Mouse (Mus musculus) CH12.LX (cell line): ENCODE measurements around the gene Bbs1. TPM values are rescaled to one million over a fixed set of nuclear protein-coding genes. Genes with fewer than 3 reads are reported as not detected.

Experiments
- DNase-seq: peaks from one replicate; pipeline ENCODE4 v3.0.0-alpha.2; 2013; ENCODE audit errors: extremely low read depth
- H3K27ac ChIP-seq: 2 replicates; pipeline ENCODE4 v1.5.1; 2012; ENCODE audit warnings: low read depth, mild to moderate bottlenecking, control low read depth, moderate library complexity; ENCODE audit not compliant: insufficient read depth
- H3K27me3 ChIP-seq: replicated peaks from 2 replicates; pipeline ENCODE3; 2012; ENCODE audit warnings: inconsistent platforms
- H3K36me3 ChIP-seq, 2 experiments: replicated peaks in 1 of 2; 2 replicates each; pipeline versions ENCODE3 to v1.6.1; 2012; ENCODE audit warnings: inconsistent platforms in 1 of 2, low read length in 1 of 2, mild to moderate bottlenecking in 1 of 2, mixed read lengths in 1 of 2, moderate library complexity in 1 of 2; ENCODE audit not compliant: control insufficient read depth in 1 of 2, insufficient read depth in 1 of 2
- H3K4me1 ChIP-seq, 2 experiments: 2 replicates each; pipeline ENCODE4 v1.6.1; 2012; ENCODE audit warnings: inconsistent platforms in 1 of 2, moderate library complexity in 1 of 2; ENCODE audit not compliant: insufficient read depth in 2 of 2, control insufficient read depth in 1 of 2
- H3K4me2 ChIP-seq: 2 replicates; pipeline ENCODE4 v1.6.1; 2012; ENCODE audit warnings: low read depth, mild to moderate bottlenecking, control low read depth; ENCODE audit not compliant: poor library complexity, insufficient read depth, severe bottlenecking
- H3K4me3 ChIP-seq, 3 experiments: fragments of 150-350 bp in 1 of 3; sonication (generic) in 1 of 3; replicated peaks in 1 of 3; 2 replicates each; pipeline versions ENCODE3 to v1.5.1; 2011 to 2012; ENCODE audit warnings: low read depth in 2 of 3, low read length in 2 of 3, mild to moderate bottlenecking in 2 of 3, moderate library complexity in 2 of 3, control low read depth in 1 of 3, improper control_type of control experiment in 1 of 3, inconsistent platforms in 1 of 3, mixed read lengths in 1 of 3; ENCODE audit not compliant: poor library complexity in 1 of 3
- H3K79me2 ChIP-seq: replicated peaks from 2 replicates; pipeline ENCODE4 v1.6.1; 2012; ENCODE audit warnings: mild to moderate bottlenecking, moderate library complexity; ENCODE audit not compliant: control insufficient read depth, poor library complexity, insufficient read depth, severe bottlenecking; ENCODE audit errors: extremely low read depth
- H3K9ac ChIP-seq: 2 replicates; pipeline ENCODE4 v1.6.1; 2012; ENCODE audit warnings: low read depth, mild to moderate bottlenecking, control low read depth, moderate library complexity; ENCODE audit not compliant: insufficient read depth
- H3K9me3 ChIP-seq: replicated peaks from 2 replicates; pipeline ENCODE3; 2012; ENCODE audit warnings: low read length, inconsistent platforms, mixed read lengths
- BHLHE40 ChIP-seq: IDR thresholded peaks from 2 replicates; pipeline ENCODE4 v1.6.1; 2011; ENCODE audit warnings: mild to moderate bottlenecking, low read depth, low read length, improper control_type of control experiment
- CHD1 ChIP-seq: IDR thresholded peaks from 2 replicates; pipeline ENCODE4 v1.6.1; 2012; ENCODE audit warnings: low read depth, low read length, improper control_type of control experiment, inconsistent platforms
- E2F4 ChIP-seq: IDR thresholded peaks from 2 replicates; pipeline ENCODE4 v1.6.1; 2011; ENCODE audit warnings: low read depth, low read length, improper control_type of control experiment; ENCODE audit not compliant: insufficient replicate concordance
- EP300 ChIP-seq: IDR thresholded peaks from 2 replicates; pipeline ENCODE4 v1.6.1; 2011; ENCODE audit warnings: low read length, improper control_type of control experiment
- GABPA ChIP-seq: IDR thresholded peaks from 2 replicates; pipeline ENCODE4 v1.6.1; 2012; ENCODE audit warnings: low read depth, low read length, improper control_type of control experiment, inconsistent platforms; ENCODE audit not compliant: insufficient replicate concordance
- IRF4 ChIP-seq: IDR thresholded peaks from 2 replicates; pipeline ENCODE4 v1.6.1; 2014; ENCODE audit warnings: low read depth, mild to moderate bottlenecking, inconsistent platforms, low read length, improper control_type of control experiment
- JUN ChIP-seq: IDR thresholded peaks from 2 replicates; pipeline ENCODE4 v1.6.1; 2011; ENCODE audit warnings: low read depth, mild to moderate bottlenecking, low read length, improper control_type of control experiment, moderate library complexity; ENCODE audit not compliant: insufficient read depth
- KAT2A ChIP-seq: IDR thresholded peaks from 2 replicates; pipeline ENCODE4 v1.6.1; 2012; ENCODE audit warnings: low read length, improper control_type of control experiment, inconsistent platforms; ENCODE audit not compliant: insufficient replicate concordance
- MAZ ChIP-seq: IDR thresholded peaks from 2 replicates; pipeline ENCODE4 v1.6.1; 2012; ENCODE audit warnings: low read depth, mild to moderate bottlenecking, inconsistent platforms, low read length, improper control_type of control experiment, moderate library complexity
- MXI1 ChIP-seq: IDR thresholded peaks from 2 replicates; pipeline ENCODE4 v1.6.1; 2011; ENCODE audit warnings: mild to moderate bottlenecking, low read depth, low read length, improper control_type of control experiment
- MYC ChIP-seq: IDR thresholded peaks from 2 replicates; pipeline ENCODE4 v1.6.1; 2011; ENCODE audit warnings: low read depth, mild to moderate bottlenecking, improper control_type of control experiment, low read length
- NELFE ChIP-seq: IDR thresholded peaks from 2 replicates; pipeline ENCODE4 v1.6.1; 2011; ENCODE audit warnings: low read depth, low read length, improper control_type of control experiment
- PAX5 ChIP-seq: IDR thresholded peaks from 2 replicates; pipeline ENCODE4 v1.6.1; 2012; ENCODE audit warnings: low read length, inconsistent platforms, mixed read lengths
- RCOR1 ChIP-seq: conservative IDR thresholded peaks from 2 replicates; pipeline ENCODE4 v1.6.1; 2012; ENCODE audit warnings: low read depth, mild to moderate bottlenecking, inconsistent platforms, low read length, improper control_type of control experiment
- TBP ChIP-seq: conservative IDR thresholded peaks from 2 replicates; pipeline ENCODE4 v1.6.1; 2011; ENCODE audit warnings: low read depth, low read length, improper control_type of control experiment
- TCF12 ChIP-seq: IDR thresholded peaks from 2 replicates; pipeline ENCODE4 v1.6.1; 2014; ENCODE audit warnings: low read depth, mild to moderate bottlenecking, inconsistent platforms, low read length, improper control_type of control experiment
- USF2 ChIP-seq: conservative IDR thresholded peaks from 2 replicates; pipeline ENCODE4 v1.6.1; 2011; ENCODE audit warnings: low read depth, low read length, improper control_type of control experiment
- ZKSCAN1 ChIP-seq: IDR thresholded peaks from 2 replicates; pipeline ENCODE4 v1.6.1; 2012; ENCODE audit warnings: low read depth, inconsistent platforms, low read length, improper control_type of control experiment, borderline replicate concordance
- ZNF384 ChIP-seq: IDR thresholded peaks from 2 replicates; pipeline ENCODE4 v1.6.1; 2012; ENCODE audit warnings: low read depth, low read length, improper control_type of control experiment, inconsistent platforms
- dilution Hi-C: fragments of 300-500 bp; cut with MboI; formaldehyde crosslinking; loops from 2 replicates; pipeline ENCODE4 v1.14.3; 2020; ENCODE audit warnings: low sequenced_read_pairs; ENCODE audit not compliant: extremely low pct_unique_long_range_greater_than_20kb, extremely low pct_ligation_motif_present
- in situ Hi-C: fragments of 300-500 bp; cut with MboI; formaldehyde crosslinking; loops from 3 replicates; pipeline ENCODE4 v1.14.3; 2019; ENCODE audit warnings: low sequenced_read_pairs, low pct_ligation_motif_present, low pct_unique_long_range_greater_than_20kb, mixed read lengths
- polyA plus RNA-seq: library from polyadenylated mRNA; unstranded; fragments of >175 nt; gene quantifications from 2 replicates; pipeline ENCODE4 v1.2.1, GENCODE M21; 2012; ENCODE audit warnings: low read depth; ENCODE audit not compliant: insufficient read length
- total RNA-seq, 2 experiments: library from RNA; depleted of rRNA; stranded (reverse); fragments of 300-350 nt in 1 of 2; fragments of >200 nt in 1 of 2; gene quantifications; 2 replicates each; pipeline ENCODE4 v1.2.3; 2012 to 2014

Gene Bbs1
- total and polyA plus RNA-seq, 3 experiments: 2.7 to 3.1 (median 2.8) TPM

- no peak for TF ChIP-seq MXI1
- no peak for TF ChIP-seq KAT2A
These were observed 7.5 kb downstream of the Bbs1 start (continued) for GRCm38 (mm10) chr19:4898972-4899371.

GRCm38 (mm10) chr19:4896780-4897520 is 9.5 kb downstream of the Bbs1 start:
- dilution Hi-C loops: no loop called here
- H3K36me3 ChIP-seq: peaks cover 0 to 37% of the 10 kb centered on the region in 2 experiments
- H3K4me3 ChIP-seq: no peak overlapping the region
- no peak for TF ChIP-seq EP300
- no peak for TF ChIP-seq KAT2A
- no peak for TF ChIP-seq BHLHE40
- in situ Hi-C loops: no loop called here
- H3K27me3 ChIP-seq: no peaks in the 10 kb centered on the region
- H3K79me2 ChIP-seq: no peaks in the 10 kb centered on the region
- H3K4me1 ChIP-seq: no peaks in the 10 kb centered on the region
- no peaks in the 10 kb centered on the region for H3K9me3 ChIP-seq
- H3K27ac ChIP-seq: no peak overlapping the region
- H3K4me2 ChIP-seq: no peak overlapping the region
- no peak overlapping the region for H3K9ac ChIP-seq
- DNase-seq: no peak

GRCm38 (mm10) chr19:4891798-4892197 is 14.6 kb downstream of the Bbs1 start:
- peaks cover 0 to 49% of the 10 kb centered on the region in 2 experiments for H3K36me3 ChIP-seq
- TF ChIP-seq EP300 (no peak), TBP (no peak), E2F4 (no peak)
- TF ChIP-seq, all 38 proteins: peak for 0
- no peaks in the 10 kb centered on the region for H3K9me3 ChIP-seq
- H3K9ac ChIP-seq: no peak overlapping the region
- no peak overlapping the region for H3K27ac ChIP-seq
- dilution Hi-C loops (no loop called here), in situ Hi-C loops (no loop called here)
- H3K4me1 ChIP-seq: no peaks in the 10 kb centered on the region
- no peak overlapping the region for H3K4me3 ChIP-seq
- H3K79me2 ChIP-seq: no peaks in the 10 kb centered on the region
- no peaks in the 10 kb centered on the region for H3K27me3 ChIP-seq
- no peak for DNase-seq
- no peak overlapping the region for H3K4me2 ChIP-seq

GRCm38 (mm10) chr19:4889791-4890190 is 16.6 kb downstream of the Bbs1 start:
- Histone ChIP-seq H3K4me1 (no peaks in the 10 kb centered on the region), H3K4me3 (no peak overlapping the region), H3K9me3 (no peaks in the 10 kb centered on the region), H3K36me3 (peaks cover 0 to 54% of the 10 kb centered on the region in 2 experiments), H3K4me2 (no peak overlapping the region), H3K27me3 (no peaks in the 10 kb centered on the region)
- in situ Hi-C loops: no loop called here
- dilution Hi-C loops: no loop called here
- no peak for TF ChIP-seq KAT2A
- TF ChIP-seq JUN: no peak
- TF ChIP-seq BHLHE40: no peak
- no peak for TF ChIP-seq USF2
- TF ChIP-seq CHD1: no peak
- TF ChIP-seq IRF4: no peak
- TF ChIP-seq ZKSCAN1: no peak
- no peak for TF ChIP-seq MAZ
- no peak for TF ChIP-seq TCF12
- TF ChIP-seq MYC: no peak
- TF ChIP-seq RCOR1: no peak
- no peak for TF ChIP-seq PAX5
- TF ChIP-seq GABPA: no peak
- no peak for TF ChIP-seq NELFE
- TF ChIP-seq ZNF384: no peak
- TF ChIP-seq, all 38 proteins: peak for 0
- Histone ChIP-seq H3K9ac (no peak overlapping the region), H3K79me2 (no peaks in the 10 kb centered on the region), H3K27ac (no peak overlapping the region)
- DNase-seq: no peak
